ENCODE assay signal across 13 mouse cellular contexts in the genomic region with DNA sequence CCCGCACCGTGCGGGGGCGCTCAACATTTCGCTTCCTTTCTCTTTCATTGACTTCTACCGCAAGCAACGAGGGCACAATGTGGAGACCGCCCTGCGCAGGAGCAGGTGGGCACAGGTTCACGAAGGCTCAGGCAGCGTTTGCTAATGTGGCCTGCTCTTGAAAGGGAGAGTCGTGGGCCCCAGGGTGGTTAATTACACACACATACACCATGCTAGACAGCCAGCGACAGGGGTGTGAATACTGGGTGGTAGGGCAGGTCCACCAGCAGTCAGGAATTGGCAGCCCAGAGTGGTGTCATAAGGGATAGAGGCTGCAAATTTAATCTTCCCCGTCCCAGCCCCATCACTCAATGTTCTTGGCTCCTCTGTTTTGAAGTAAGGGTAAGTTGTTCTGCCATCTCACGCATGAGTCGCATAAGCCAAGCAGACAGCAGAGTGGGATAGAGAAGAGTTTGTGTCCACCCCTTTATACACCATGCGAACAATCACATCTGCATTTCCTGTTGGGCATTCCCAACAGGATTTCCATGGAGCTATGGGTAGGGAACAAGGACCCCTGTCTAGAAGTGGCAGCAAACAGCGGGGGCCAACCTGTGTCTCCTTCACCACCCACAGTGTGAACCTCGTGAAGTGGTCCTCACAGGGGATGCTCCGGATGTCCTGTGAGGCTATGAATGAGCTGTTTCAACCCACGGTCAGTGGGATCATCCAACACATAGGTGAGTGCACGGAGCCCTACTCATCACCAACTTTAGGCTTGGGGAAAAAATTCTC. TPM values are rescaled to one million over a fixed set of nuclear protein-coding genes. Genes with fewer than 3 reads are reported as not detected.
A peak's percentile ranks its signal among the peaks of the same experiment; 100 is the strongest.
DNase-seq lines count a peak whose midpoint lies in the region; ATAC-seq and TF ChIP-seq lines count a peak whose summit lies in the region.
"Had no signal": no experiment of that assay in that cellular context is flagged by ENCODE, and none has a peak within 500 bp of the region (broad histone marks: within the 10 kb centered on the region; RNA-seq: fewer than 3 reads in every experiment).

No protein-coding gene starts in this region.

- peak overlapping the region; percentile 0; the same call in 1 of the 2 replicates for H3K4me3 ChIP-seq in liver, adult 2 months (ENCODE audit: insufficient read depth, low read depth, low read length)
- H3K4me3 ChIP-seq in brown adipose tissue, adult 24 weeks (ENCODE audit: insufficient read depth, low read depth, low read length): no peak overlapping the region
- H3K4me3 ChIP-seq in liver, embryonic 14.5 days (ENCODE audit: insufficient read depth in 1 of 2, low read depth in 2 of 2, low read length in 2 of 2): no peak overlapping the region

- peak overlapping the region; percentile 33 for H3K4me2 ChIP-seq in liver, embryonic 14.5 days (ENCODE audit: low read depth)

- no peaks in the 10 kb centered on the region for H3K36me3 ChIP-seq in liver, adult 2 months (ENCODE audit: control insufficient read depth, insufficient read depth, low read length)
- peaks cover 41% of the 10 kb centered on the region for H3K36me3 ChIP-seq in liver, embryonic 14.5 days (replicated peaks; ENCODE audit: control insufficient read depth, insufficient read depth, low read depth)

- TF ChIP-seq EP300 in liver, embryonic 14.5 days (IDR thresholded peaks at IDR 0.05; ENCODE audit: low read depth): no peak

- H3K4me1 ChIP-seq in liver, adult 2 months (ENCODE audit: control insufficient read depth, insufficient read depth, low read length): 0 out of 2 replicates have a peak, but pooled peaks cover 4% of the 10 kb centered on the region
- peaks cover 44% of the 10 kb centered on the region for H3K4me1 ChIP-seq in brown adipose tissue, adult 24 weeks (ENCODE audit: control insufficient read depth, insufficient read depth, insufficient read length, low read length)
- peaks cover 6 to 11% of the 10 kb centered on the region in 2 experiments; a peak in 3 of 4 replicates for H3K4me1 ChIP-seq in liver, embryonic 14.5 days (replicated peaks; ENCODE audit: control insufficient read depth in 2 of 2, insufficient read depth in 2 of 2, low read length in 1 of 2)

- no peak for TF ChIP-seq CTCF in liver, adult 2 months (IDR thresholded peaks at IDR 0.05; ENCODE audit: low read depth, low read length)
- TF ChIP-seq CTCF in liver, embryonic 14.5 days (IDR thresholded peaks at IDR 0.05; ENCODE audit: low read depth): no peak

- H3K9me3 ChIP-seq in liver, embryonic 14.5 days (ENCODE audit: control insufficient read depth, low read length): no peaks in the 10 kb centered on the region

- H3K27ac ChIP-seq in liver, adult 2 months (replicated peaks; ENCODE audit: insufficient read depth, low read depth, low read length): no peak overlapping the region
- H3K27ac ChIP-seq in brown adipose tissue, adult 24 weeks (replicated peaks; ENCODE audit: low read depth, low read length): peak overlapping the region; percentile 6; the same call in 1 of the 2 replicates
- no peak overlapping the region for H3K27ac ChIP-seq in liver, embryonic 14.5 days

- ATAC-seq in liver, embryonic 14.5 days (ENCODE audit: insufficient read depth): peak; percentile 7; the same call in 1 of the 2 replicates
- no peak for ATAC-seq in megakaryocyte progenitor cell, adult 5-6 weeks (replicated peaks; ENCODE audit: poor library complexity)
- ATAC-seq in erythroblast, adult 5-6 weeks (replicated peaks; ENCODE audit: low FRiP score, poor library complexity, severe bottlenecking): no peak
- ATAC-seq: Patski had no signal

- DNase-seq in heart, adult 11 months: peak; percentile 92
- no peak for DNase-seq in heart, adult 8-10 months (ENCODE audit: low spot score)
- no peak for DNase-seq in liver, adult 2 months (ENCODE audit: extremely low read depth, low read depth, low spot score)
- no peak for DNase-seq in liver
- DNase-seq in liver, embryonic 14.5 days (ENCODE audit: low read depth in 3 of 3, low spot score in 3 of 3): no peak

- no peaks in the 10 kb centered on the region for H3K79me2 ChIP-seq in liver, adult 2 months (ENCODE audit: control insufficient read depth, insufficient read depth, low read length)

- WGBS in liver, adult 2 months: 60% methylated on average over 22 of the region's 22 CpGs
- WGBS in liver, embryonic 14.5 days (ENCODE audit: insufficient replicate concordance): 79% methylated on average over 22 of the region's 22 CpGs

- TF ChIP-seq POLR2A in liver, adult 2 months (IDR thresholded peaks at IDR 0.05; ENCODE audit: extremely low read depth, insufficient read depth, low read length): no peak

- H3K9ac ChIP-seq in liver, adult 2 months (ENCODE audit: low read depth, low read length): no peak overlapping the region
- H3K9ac ChIP-seq in liver, embryonic 14.5 days (replicated peaks): no peak overlapping the region

- H3K27me3 ChIP-seq in liver, adult 2 months (ENCODE audit: control insufficient read depth, insufficient read depth, low read length): no peaks in the 10 kb centered on the region
- H3K27me3 ChIP-seq in liver, embryonic 14.5 days (ENCODE audit: control insufficient read depth, insufficient read depth, low read length): no peaks in the 10 kb centered on the region
- H3K27me3 ChIP-seq: Patski had no signal

RNA-seq across cellular contexts. Expression of gene Gm11037, which starts 9.9 kb away (rescaled TPM):
- total RNA-seq in heart, adult 8-10 months (2022): not detected
- total RNA-seq in liver, adult 2 months (2014; rRNA removed): not detected in 2 replicates
- not detected in 2 replicates for polyA plus RNA-seq in liver, adult 2 months (2012; rRNA removed)
- polyA plus RNA-seq in brown adipose tissue, adult 24 weeks (2012; ENCODE audit: insufficient read depth, insufficient read length, missing spikeins): not detected in 2 replicates
- polyA plus RNA-seq in liver, embryonic 14.5 days (2012; rRNA removed): not detected in 2 replicates
- polyA plus RNA-seq in liver, embryonic 14.5 days (2014; fragmentation: Nextera tagmentation; extraction: Ambion mirVana): not detected in 2 replicates
- total RNA-seq in megakaryocyte progenitor cell, adult 5-6 weeks (2015): not detected in 2 replicates
- total RNA-seq in megakaryocyte progenitor cell, adult 5-6 weeks (2017): not detected in 2 replicates
- not detected in 2 replicates for total RNA-seq in erythroblast, adult 5-6 weeks (2015; ENCODE audit: low replicate concordance)
- total RNA-seq in erythroblast, adult 5-6 weeks (2017; ENCODE audit: low replicate concordance): not detected in 2 replicates
- total RNA-seq: adrenal gland, postnatal 36 days had no signal
- polyA plus RNA-seq: cerebellum, adult 2 months; inflammation-experienced regulatory T-cells, adult 6 months; limb, embryonic 14.5 days; Patski had no signal

RNA-seq across cellular contexts. Expression of gene Hspa12b, which starts 16.1 kb away (rescaled TPM):
- total RNA-seq in heart, adult 8-10 months (2022): 10 to 100 TPM; 21.5 to 33.7 (median 31.0) TPM
- 0.87 and 1.0 TPM in 2 replicates for total RNA-seq in liver, adult 2 months (2014; rRNA removed)
- polyA plus RNA-seq in liver, adult 2 months (2012; rRNA removed): 0.67 and 1.1 TPM in 2 replicates
- polyA plus RNA-seq in brown adipose tissue, adult 24 weeks (2012; ENCODE audit: insufficient read depth, insufficient read length, missing spikeins): 7.0 and 9.6 TPM in 2 replicates
- polyA plus RNA-seq in liver, embryonic 14.5 days (2012; rRNA removed): 1.6 and 2.1 TPM in 2 replicates
- polyA plus RNA-seq in liver, embryonic 14.5 days (2014; fragmentation: Nextera tagmentation; extraction: Ambion mirVana): 0.71 and 0.76 TPM in 2 replicates
- 0.12 TPM in 1 of 2 replicates, not detected in the other for total RNA-seq in megakaryocyte progenitor cell, adult 5-6 weeks (2015)
- total RNA-seq in megakaryocyte progenitor cell, adult 5-6 weeks (2017): 0.44 TPM in 1 of 2 replicates, not detected in the other
- total RNA-seq in erythroblast, adult 5-6 weeks (2015; ENCODE audit: low replicate concordance): not detected in 2 replicates
- total RNA-seq in erythroblast, adult 5-6 weeks (2017; ENCODE audit: low replicate concordance): 0.14 TPM in 1 of 2 replicates, not detected in the other

RNA-seq across cellular contexts. Expression of gene 1700037H04Rik, which starts 16.7 kb away (rescaled TPM):
- total RNA-seq in heart, adult 8-10 months (2022): 10 to 100 TPM in 3 of 4 experiments, 1 to 10 TPM in 1; 9.7 to 12.1 (median 10.5) TPM
- total RNA-seq in liver, adult 2 months (2014; rRNA removed): 3.4 and 3.6 TPM in 2 replicates
- polyA plus RNA-seq in liver, adult 2 months (2012; rRNA removed): 16.6 and 20.3 TPM in 2 replicates
- polyA plus RNA-seq in brown adipose tissue, adult 24 weeks (2012; ENCODE audit: insufficient read depth, insufficient read length, missing spikeins): 426 and 428 TPM in 2 replicates
- 105 and 125 TPM in 2 replicates for polyA plus RNA-seq in liver, embryonic 14.5 days (2012; rRNA removed)
- 129 and 153 TPM in 2 replicates for polyA plus RNA-seq in liver, embryonic 14.5 days (2014; fragmentation: Nextera tagmentation; extraction: Ambion mirVana)
- total RNA-seq in megakaryocyte progenitor cell, adult 5-6 weeks (2015): 85.1 and 90.4 TPM in 2 replicates
- 34.9 and 39.5 TPM in 2 replicates for total RNA-seq in megakaryocyte progenitor cell, adult 5-6 weeks (2017)
- total RNA-seq in erythroblast, adult 5-6 weeks (2015; ENCODE audit: low replicate concordance): 77.1 and 92.0 TPM in 2 replicates
- 33.9 and 49.3 TPM in 2 replicates for total RNA-seq in erythroblast, adult 5-6 weeks (2017; ENCODE audit: low replicate concordance)

RNA-seq across cellular contexts. Expression of gene Cenpb, which starts 36.7 kb away (rescaled TPM):
- 10 to 100 TPM; 89.5 to 93.4 (median 90.3) TPM for total RNA-seq in heart, adult 8-10 months (2022)
- 27.3 and 27.5 TPM in 2 replicates for total RNA-seq in liver, adult 2 months (2014; rRNA removed)
- 35.2 and 40.5 TPM in 2 replicates for polyA plus RNA-seq in liver, adult 2 months (2012; rRNA removed)
- polyA plus RNA-seq in brown adipose tissue, adult 24 weeks (2012; ENCODE audit: insufficient read depth, insufficient read length, missing spikeins): 78.2 and 99.0 TPM in 2 replicates
- 11.0 and 12.4 TPM in 2 replicates for polyA plus RNA-seq in liver, embryonic 14.5 days (2012; rRNA removed)
- polyA plus RNA-seq in liver, embryonic 14.5 days (2014; fragmentation: Nextera tagmentation; extraction: Ambion mirVana): 2.7 and 3.0 TPM in 2 replicates
- total RNA-seq in megakaryocyte progenitor cell, adult 5-6 weeks (2015): 8.0 and 8.3 TPM in 2 replicates
- 14.8 and 15.8 TPM in 2 replicates for total RNA-seq in megakaryocyte progenitor cell, adult 5-6 weeks (2017)
- total RNA-seq in erythroblast, adult 5-6 weeks (2015; ENCODE audit: low replicate concordance): 0.96 and 3.8 TPM in 2 replicates
- total RNA-seq in erythroblast, adult 5-6 weeks (2017; ENCODE audit: low replicate concordance): 6.4 and 7.7 TPM in 2 replicates

RNA-seq across cellular contexts. Expression of gene Cdc25b, which starts 43.6 kb away (rescaled TPM):
- 1 to 10 TPM; 4.3 to 4.9 (median 4.5) TPM for total RNA-seq in heart, adult 8-10 months (2022)
- 0.94 and 1.0 TPM in 2 replicates for total RNA-seq in liver, adult 2 months (2014; rRNA removed)
- 1.1 and 1.5 TPM in 2 replicates for polyA plus RNA-seq in liver, adult 2 months (2012; rRNA removed)
- 2.4 and 2.5 TPM in 2 replicates for polyA plus RNA-seq in brown adipose tissue, adult 24 weeks (2012; ENCODE audit: insufficient read depth, insufficient read length, missing spikeins)
- 156 and 166 TPM in 2 replicates for polyA plus RNA-seq in liver, embryonic 14.5 days (2012; rRNA removed)
- polyA plus RNA-seq in liver, embryonic 14.5 days (2014; fragmentation: Nextera tagmentation; extraction: Ambion mirVana): 184 and 209 TPM in 2 replicates
- total RNA-seq in megakaryocyte progenitor cell, adult 5-6 weeks (2015): 8.9 and 10.8 TPM in 2 replicates
- total RNA-seq in megakaryocyte progenitor cell, adult 5-6 weeks (2017): 9.6 and 13.4 TPM in 2 replicates
- total RNA-seq in erythroblast, adult 5-6 weeks (2015; ENCODE audit: low replicate concordance): 160 and 210 TPM in 2 replicates
- 363 and 459 TPM in 2 replicates for total RNA-seq in erythroblast, adult 5-6 weeks (2017; ENCODE audit: low replicate concordance)

Comparison
In these comparisons a context has a peak if more than half of its experiments do, and no peak if none do; other contexts are left out.
1. RNA of gene Hspa12b, which starts 16.1 kb away (total RNA-seq): 21.5 to 33.7 TPM in heart, adult 8-10 months; 0.87 to 1.0 TPM in liver, adult 2 months, 0.12 to 0.44 TPM in megakaryocyte progenitor cell, adult 5-6 weeks and 0.14 TPM in erythroblast, adult 5-6 weeks; every median in the first group is over 10 times any median in the second.